Mouse (Mus musculus) naive thymus-derived CD4-positive, alpha-beta T cell, adult 2 months (primary cell): Measurements from ENCODE around the gene Dars2.
"Not testable (repeated sequence)": the region's sequence is repeated elsewhere in the genome, so short reads cannot be mapped to it uniquely, and the experiment has no call there.

Experiments used
- DNase-seq: peaks from one replicate; pipeline ENCODE4 v3.0.0-alpha.2; 2011; ENCODE audit warnings: low read depth

The Dars2 gene

DNA sequence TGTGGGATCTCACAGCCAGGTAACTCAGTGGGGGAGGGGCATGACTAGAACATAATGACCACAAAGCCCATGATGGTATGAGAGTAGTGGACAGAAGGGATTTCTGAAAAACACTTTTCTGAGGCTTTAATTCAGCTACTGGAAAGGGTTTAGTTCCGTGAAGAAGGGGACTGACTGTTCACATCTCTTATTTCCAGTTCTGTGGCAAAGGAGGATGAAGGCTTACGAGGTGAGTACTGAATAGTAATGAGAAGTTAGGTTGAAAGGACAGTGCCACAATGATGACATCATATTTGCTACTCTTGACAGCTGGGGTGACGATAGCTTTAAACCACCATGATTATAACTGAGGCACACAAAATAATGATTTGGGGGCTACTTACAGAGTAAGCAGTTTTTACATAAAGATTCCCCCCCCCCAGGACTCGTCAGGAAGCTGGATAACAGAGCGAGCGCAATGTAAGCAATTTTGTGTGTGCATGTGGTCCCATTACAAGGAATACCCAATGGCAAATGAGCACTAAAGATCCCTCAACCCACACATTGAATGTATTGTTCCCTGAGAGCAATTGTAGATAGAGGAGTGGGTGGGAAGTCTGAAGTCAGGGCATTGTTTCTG, 34.6 kb downstream of the Dars2 start:
- peak; percentile 59 for DNase-seq

DNA sequence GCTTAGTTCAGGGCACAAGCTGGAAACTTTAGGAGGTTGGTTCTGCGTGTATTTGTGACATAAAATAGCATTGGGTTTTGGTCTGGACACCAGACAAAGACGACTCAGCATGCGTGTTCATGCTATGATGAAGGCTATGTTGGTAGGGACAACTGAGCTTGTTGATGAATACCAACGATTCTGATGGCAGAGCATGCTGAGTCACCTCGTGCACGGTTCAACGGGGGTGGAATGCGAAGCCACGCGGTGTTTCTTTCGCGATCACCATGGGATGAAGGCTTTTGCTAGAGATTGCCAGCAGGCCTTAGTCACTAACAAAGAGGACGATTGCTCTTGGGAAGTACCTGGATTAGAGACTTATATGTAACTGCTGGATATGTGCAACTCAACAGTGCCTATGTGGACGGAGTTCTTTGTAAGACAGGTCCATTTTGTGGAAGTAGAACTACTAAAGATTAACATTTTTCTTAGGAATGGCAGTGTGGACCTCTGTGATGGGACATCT, 35.1 kb downstream of the Dars2 start:
- no peak for DNase-seq

DNA sequence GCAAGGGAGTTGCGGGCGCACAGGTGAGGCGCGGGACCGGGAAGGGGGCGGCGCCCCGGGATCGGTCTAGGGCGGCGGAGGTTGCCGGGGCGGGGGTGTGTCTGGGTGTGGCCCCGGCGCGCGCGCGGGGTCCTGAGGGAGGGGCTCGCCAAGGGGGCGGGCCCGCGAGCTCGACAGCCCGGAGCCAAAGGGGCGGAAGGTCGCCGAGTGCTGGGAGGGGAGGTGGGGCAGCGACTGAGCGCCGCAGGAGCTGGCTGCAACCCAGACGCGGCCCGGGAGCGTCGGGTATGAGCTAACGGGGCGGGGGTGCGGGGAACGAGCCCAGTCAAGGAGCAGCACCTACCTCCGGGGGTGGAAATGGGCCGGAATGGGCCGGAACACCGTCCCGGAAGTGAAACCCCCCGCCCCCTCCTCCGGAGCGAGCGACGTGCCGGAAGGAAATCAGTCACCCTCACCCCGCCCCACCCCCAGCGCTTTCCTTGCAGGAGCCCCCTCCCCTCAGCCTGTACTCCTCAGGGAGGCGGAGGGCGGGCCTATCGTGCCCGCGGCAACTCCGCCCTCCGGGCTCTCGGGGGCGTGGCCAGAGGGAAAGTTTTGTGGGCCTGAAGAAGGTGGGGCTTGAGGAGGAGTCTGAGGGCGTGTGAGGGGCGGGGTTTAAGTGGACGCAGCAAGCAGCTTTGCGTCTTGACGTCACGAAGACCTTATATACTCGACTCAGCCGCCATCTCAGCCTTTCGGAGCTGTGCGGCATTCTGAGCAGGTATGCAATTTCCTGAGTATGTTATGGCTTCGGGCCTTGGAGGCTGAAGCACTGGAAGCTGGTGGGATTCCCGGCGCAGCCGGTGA, 35.8 kb downstream of the Dars2 start, which contains the start of gene Zbtb37:
Gene Zbtb37 (minus strand): TSS at position 415 of the 846 bp plus-strand sequence.
- DNase-seq = peak; percentile 100

DNA sequence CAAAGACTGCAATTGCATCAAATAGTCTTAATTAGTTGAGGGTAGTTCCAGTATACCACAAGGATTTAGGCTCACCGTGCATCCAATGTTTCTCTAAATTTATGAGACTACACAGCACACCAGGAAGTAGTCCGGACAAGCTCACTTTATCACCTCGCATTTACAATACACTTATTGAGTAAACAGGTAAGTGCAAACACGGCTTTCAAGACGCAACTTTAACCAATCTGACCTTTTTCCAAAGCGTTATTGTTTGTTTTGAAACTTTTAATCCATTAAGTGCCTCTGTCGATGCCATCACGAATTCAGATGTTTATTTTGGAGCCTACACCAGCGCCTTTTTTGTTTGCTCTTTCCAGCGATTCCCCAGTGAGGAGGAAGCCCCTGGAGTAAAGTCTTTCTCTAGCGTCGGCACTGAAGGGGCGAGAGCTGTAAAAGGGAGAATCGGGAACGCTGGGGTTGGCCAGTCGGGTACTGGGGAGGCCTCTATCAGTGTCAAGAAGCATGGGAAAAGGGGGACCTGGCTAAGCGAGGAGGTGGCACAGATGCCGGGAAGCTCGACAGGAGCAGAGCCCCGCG, 36.5 kb downstream of the Dars2 start:
- DNase-seq = peak; percentile 48

DNA sequence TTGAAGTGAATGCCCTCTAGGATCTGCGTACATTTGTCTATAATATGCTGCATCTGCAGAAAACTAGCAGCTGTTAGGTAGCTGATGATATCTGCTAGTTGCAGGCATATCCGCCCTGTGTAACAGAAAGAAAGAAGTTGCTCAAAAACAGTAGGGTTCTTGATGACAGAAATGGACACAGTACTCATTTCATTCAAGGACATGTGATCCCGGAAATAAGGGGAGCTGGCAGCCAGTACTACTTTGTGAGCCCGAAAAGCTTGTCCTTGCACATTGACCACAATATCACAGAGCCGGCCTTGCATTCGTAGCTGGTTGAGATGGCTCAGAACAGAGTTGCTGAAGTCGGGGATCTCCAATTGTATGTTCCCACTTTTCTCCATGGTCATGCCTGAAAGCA, 38.1 kb downstream of the Dars2 start:
- DNase-seq = no peak

DNA sequence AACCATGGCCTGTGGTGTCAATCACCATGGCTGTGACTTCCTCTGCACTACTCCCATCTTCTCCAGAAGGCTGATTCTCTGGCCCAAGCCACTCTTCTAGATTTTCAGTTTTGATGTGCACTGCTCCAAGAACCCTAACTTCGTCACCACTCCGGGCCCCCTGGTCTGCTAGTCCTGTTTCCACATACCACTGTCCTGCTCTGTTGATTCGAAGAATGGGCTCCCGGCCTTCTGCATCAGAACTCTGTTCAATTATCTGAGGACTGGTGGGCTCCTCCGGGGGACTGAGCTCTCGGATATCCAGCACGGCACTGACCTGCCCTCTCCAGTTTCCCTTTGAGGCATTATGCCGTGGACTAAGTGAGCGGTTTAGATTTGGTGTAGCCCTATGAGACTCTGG, 38.6 kb downstream of the Dars2 start:
- DNase-seq = no peak

DNA sequence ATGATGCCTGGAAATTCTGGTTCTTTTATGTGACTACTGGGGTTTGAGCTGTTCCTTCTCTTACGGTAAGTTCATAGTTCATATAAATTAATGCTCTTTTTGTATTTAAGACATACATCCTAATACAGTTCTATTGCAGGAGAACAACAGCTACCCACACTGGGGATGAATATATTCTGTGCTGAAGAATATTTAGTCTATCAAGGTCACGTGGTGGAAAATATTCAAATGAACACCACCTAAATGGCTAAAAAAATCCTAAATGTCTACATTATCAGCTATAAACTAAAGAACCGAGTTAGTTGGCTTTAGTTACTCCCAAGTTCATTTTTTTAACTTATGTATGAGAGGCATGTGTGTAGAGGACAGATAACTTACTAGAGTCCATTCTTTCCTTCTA, 40.4 kb downstream of the Dars2 start:
- DNase-seq = no peak

DNA sequence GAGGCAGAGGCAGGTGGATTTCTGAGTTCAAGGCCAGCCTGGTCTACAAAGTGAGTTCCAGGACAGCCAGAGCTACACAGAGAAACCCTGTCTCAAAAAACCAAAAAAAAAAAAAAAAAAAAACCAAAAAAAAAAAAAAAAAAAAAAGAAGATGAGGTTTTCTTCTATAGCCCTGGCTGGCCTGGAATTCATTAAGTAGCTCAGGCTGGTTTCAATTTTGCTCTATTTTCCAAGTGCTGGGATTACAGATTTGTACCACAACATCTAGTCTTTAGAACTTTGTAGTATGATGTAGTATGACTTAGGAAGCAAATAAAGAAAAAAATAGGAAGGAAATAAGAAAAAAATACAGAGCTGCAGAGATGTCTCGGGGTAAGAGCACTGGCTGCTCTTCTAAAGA, 42.0 kb downstream of the Dars2 start:
- DNase-seq = not testable (repeated sequence)

DNA sequence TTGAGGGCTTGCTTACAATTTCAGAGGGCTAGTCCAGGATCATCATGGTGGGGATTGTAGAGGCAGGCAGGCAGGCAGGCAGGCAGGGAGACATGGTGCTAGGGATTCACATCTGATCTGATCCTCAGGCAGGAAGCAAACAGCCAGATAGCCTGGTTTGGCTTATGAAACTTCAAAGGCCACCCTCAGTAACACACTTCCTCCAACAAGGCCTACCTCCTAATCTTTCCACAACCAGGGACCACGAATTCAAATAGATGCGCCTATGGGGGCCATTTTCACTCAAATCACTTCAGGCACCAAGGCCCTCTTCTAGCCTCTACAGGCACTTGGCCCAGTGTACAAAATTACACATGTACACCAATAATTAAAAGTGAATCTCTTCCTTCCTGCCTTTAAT, 43.3 kb downstream of the Dars2 start:
- no peak for DNase-seq

DNA sequence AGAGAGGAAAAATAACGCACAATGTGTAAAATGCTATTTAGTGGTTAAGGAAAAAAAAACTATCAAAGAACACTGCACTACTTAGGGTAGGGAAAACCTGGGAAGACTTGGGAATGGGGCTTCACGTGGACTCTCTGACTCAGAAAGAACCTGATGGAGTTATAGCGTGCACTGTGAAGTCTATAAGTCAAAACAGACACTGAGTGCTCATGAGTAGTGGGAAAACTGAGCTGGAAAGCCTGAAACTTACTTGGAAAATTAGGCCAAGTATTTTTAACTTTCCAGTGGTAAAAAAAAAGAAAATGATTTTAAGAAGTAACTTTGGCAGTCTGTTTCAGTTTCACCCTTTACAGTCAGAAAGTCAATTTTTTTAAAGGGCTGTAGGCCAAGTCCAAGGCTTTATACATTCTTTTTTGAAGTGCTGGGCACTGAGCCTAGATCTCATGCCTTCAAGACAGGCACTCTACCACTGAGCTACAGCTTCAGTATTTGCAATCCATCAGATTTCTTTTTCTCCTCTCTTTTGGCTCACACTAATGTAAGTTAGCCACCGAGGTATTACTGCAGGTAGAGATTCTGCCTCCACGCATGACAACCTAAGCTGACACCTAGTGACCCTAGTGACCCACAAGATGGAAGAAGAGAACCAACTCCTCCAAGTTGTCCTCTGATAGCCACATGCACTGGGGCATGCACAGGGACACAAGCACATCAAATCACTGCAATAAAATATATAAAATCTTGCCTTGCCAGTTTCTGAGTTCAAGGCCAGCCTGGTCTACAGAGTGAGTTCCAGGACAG, 44.8 kb downstream of the Dars2 start:
- DNase-seq = no peak

DNA sequence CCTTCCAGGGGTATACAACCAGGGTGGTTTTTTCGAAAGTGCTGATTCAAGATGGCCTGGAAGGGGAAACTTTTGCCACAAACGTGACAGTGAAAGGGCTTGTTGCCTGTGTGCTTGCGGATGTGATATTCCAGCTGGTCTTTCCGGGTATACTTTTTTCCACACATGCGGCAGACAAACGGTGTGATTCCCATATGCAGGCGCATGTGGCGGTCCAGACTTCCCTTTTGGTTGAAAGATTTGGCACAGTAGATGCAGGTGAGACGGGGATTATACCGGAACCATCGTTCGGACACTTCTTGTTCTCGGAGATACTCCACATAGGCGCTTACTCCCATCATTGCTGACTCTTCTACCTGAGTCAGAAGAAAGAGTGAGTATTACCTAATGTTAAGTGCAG, 50.4 kb downstream of the Dars2 start:
- DNase-seq = no peak

DNA sequence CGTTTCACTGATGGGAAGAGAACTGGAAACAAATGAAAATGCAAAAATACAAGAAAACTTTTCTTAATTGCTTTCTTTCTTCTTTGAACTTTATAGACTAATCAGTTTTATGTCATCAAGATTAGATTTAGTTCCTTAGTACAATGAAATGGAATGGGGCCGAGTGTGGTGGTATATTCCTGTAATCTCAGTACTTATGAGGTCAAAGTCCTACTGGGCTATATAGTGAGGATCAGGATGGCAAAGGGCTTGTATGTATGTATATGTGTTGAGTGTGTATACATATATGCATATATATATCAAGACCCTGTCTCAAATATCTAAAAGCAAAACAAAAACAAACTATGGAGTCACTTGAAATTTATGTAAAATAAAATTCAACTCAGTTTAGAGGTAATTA, 54.1 kb downstream of the Dars2 start:
- no peak for DNase-seq

DNA sequence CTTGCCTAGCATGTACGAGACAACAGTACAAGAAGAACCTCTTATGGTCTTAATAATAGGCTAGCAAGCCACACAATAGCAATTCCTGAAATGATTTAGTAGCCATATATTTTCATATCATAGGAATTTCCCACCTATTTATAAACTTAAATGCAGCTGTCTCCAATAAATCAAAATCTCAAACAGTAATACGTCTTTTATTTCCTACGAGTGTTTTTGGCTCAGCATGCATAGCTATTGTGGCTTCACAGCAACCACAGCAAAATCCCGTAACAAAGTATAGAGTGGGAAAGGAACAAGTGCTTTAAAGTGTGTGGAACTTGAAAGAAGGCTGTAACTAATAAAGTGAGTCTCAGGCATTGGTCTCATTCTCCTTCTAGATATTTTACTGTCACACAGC, 60.0 kb downstream of the Dars2 start:
- no peak for DNase-seq

DNA sequence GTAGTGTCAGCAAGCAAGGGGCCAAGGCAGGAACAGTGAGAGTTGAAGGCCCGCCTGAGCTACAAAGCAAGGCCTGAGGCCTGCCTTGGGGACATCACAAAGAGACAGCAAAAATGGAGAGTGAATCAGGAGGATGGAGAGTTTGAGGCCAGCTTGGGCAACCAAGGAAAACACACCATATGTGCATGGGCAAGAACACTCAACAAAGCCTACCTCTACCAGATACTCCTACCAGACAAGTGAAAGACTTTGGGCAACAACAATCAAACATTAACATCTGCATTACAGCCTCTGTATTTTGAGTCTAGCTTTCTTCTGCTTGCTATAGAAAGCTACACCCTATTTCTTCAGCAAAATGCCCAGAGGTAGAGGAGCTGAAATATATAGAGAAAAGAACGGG, 62.4 kb downstream of the Dars2 start:
- DNase-seq = no peak

DNA sequence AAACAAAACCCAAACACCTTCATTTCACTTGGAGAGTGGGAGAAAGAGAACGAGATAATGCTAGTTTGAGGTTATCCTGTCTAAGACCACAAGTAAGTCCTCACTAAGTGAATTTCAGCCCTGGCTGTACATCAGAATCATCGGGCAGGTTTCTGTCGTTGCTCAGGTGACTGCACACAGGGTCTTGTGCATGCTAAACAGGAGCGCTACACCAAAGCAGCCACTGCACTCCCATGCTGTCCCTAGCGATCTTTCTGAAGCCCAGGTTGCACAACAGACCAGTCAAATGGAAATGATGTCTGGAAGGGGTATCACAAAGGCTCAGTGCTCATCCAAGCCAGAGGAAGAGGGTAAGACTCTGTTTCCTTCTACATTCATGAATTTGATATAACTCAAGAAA, 64.0 kb downstream of the Dars2 start:
- DNase-seq = no peak

DNA sequence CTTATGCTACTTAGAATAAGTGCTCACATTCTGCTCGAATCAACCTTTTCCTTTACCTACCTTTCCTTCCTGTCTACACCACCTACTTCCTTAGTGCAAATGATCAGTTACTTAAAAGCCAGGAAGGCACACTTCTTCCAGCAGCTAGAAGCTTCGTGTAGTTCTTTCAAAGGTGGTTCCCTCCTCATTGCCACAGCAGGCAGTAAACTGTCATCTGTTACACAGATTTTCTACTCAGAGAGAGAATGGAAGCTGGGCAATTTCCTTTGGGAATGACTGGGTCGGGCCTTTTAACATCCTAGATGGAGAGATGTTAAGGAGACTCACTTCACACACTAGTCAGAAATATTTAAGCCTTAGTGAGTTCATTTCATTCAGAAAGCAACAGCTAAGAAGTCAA, 64.9 kb downstream of the Dars2 start:
- no peak for DNase-seq

DNA sequence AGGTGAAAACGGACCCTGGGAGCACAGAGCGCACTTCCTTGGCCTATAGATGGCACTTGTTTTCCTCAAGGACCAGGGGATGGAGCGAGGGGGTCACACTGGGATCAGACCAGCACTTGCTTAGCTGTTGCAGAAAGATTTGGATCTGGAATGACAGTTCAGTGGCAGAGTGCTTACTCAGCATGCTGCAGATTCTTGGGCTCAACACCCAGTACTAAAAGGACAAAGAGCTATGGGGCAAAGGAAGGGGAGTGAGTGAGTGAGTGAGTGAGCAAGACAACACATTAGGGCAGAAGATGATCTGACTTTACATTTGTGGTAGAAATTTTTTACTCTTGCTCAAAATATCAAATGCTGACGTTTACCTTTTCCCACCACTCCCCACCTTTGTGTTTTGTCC, 65.5 kb downstream of the Dars2 start:
- DNase-seq = no peak

DNA sequence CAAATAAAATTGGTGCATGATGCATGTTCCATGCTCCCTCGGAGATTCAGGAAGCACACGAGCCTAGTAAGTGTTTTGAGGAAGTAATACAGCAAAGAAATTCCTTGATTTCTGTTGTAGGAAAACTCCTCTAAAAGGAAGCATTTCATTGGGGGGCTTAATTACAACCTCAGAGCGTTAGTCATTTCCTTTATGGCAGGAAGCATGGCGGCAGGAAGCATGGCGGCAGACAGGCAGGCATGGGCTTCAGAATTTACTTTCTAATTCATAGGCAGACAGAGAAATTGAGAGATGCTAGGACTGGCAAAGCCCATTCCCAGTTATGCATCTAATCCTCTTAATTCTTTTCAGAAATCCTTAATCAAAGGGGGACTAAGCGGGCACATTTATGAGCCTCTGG, 76.6 kb downstream of the Dars2 start:
- no peak for DNase-seq
